Mouse (Mus musculus): Measurements from ENCODE around the gene Sult6b1.

The Sult6b1 gene

DNA sequence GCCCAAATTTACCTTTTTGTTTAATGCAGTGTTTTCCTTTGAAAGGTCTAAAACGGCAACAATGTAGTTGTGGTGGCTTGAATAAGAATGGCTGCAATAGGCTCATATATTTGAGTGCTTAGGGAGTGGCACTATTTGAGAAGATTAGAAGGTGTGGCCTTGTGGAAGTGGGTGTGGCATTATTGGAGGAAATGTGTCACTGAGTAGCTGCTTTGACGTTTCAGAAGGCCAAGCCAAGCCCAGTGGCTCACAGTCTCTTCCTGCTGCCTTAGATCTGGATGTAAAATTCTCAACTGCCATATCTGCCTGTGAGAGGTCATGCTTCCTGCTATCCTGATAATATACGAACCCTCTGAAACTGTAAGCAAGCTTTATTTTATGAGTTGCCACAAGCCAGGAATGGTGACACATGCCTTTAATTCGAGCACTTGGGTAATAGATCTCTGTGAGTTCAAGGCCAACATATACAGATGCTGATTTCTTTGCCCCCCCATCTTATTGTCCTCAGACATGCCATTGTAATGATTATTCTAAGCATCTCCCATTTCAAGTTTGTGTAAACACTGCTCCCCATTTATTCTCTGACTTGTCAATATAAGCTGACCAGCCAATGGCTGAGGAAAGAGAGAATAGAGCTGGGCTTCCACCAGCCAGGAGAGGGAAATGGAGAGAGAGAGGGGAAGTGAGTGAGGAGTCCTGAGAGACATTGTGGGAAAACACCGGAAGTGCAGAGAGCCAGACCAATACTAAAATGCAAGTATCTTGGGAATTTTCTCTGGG lies 21.3 kb downstream of the Sult6b1 start:
- DNase-seq (ENCODE audit: low read depth): no peak

DNA sequence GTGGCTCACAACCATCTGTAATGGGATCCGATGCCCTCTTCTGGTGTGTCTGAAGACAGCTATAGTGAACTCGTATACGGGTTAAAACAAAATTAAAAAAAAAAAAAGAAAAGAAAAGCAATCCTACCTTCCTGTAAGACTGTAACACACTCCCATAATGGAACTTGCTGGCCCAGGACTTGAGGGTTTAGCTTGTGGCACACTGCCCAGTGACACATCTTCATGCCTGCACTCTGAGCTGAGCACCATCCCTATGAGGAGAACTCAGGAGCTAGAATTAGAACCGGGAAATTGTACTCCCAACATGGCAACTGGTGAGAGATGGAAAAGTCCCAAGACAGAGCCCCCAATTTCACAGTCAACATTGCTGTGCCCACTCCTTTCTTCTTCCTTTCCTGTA lies 23.5 kb downstream of the Sult6b1 start:
- DNase-seq (ENCODE audit: low read depth): no peak

DNA sequence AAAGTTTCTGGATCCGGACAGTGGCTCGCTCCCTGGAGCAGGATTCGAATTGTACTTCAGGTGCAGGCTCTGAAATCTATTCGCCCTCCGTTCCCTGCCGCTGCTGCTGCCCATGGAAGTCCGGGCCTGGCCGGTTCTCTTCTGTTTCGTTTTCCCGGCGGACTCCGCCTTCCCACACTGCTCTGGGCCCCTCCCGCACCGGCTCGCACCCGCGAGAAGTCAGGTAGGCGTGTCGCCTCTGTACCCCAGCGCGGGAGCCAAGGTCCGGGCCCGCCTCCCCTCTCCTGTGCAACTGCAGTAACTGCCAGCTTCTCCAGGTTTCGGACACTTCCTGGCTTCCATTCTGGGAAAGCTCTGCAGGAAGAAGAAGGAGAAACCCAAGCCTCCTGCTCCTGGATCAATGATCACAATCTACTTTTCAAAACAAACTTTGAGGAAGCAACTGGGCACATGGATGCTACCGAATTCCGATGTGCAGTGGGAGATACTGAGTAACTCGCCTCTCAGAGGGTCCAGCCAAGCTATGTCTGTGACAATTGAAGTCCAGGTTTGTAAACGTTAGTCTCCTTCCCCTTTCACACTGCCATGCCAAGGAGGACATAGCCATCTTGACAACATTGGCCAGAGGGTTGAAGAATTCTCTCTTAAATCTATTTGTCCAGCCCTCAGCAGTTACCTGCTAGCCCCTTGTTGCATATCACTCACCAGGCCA lies 24.2 kb downstream of the Sult6b1 start, which contains the start of gene Eif2ak2:
TSS of gene Eif2ak2 (minus strand) at position 173 of the 712 bp plus-strand sequence.
- peak; percentile 77 for DNase-seq (ENCODE audit: low read depth)

DNA sequence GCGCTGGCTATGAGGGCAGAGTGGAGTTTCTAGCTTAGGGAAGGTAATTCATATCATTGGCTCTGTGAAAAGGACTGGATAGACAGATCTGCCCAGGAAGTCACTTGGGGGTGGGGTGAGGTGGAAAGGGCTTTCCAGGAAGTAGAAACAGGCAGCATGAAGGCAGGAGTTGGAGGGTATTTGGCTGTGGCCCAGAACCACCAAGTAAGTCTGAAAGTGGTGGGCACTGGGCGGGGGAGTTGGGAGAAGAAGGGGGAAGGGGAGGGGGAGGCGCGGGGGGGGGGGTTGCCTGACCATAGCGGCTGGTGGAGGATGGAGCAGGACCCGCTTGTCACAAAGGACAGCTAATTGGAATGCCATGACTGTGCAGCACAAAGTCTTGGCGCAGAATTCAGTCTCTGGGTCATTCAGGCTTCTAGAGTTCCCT lies 24.9 kb downstream of the Sult6b1 start:
- peak; percentile 54 for DNase-seq (ENCODE audit: low read depth)

DNA sequence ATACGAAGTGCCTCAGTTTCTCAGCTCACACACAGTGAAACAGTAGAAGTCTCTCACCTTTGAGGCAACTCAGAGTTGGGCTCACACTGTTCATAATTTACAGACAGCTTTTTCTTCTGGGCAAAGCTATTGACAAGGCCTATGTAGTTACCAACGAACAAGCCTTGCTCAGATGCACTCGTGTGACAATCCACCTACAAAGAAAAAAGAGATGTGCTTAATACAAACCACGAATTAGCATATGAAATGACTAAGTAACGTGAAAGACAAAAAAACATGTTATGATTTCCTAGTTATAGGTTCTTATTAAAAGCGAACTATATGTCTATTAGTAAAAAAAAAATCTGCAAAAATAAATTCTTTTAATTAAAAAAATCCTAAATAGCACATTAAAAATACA lies 32.9 kb downstream of the Sult6b1 start:
- DNase-seq (ENCODE audit: low read depth): no peak

DNA sequence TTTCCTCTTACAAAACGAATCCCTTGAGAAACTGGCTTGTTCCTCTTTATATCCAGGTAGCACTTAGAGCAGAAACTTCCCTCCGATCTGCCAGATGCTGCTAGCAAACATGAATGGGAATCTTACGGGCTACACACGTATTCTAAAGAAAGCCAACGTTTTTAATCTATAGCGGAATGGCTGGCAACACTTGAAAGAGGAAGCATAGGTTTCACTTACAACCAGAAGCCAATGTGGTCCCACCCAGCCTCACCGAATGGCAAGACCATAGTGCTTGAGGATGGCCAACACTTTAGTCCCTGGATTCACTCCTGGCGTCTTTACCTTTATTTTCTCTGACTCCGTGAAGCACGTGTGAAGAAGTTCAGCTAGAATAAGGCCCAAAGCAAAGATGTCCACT lies 50.5 kb downstream of the Sult6b1 start:
- no peak for DNase-seq (ENCODE audit: low read depth)

DNA sequence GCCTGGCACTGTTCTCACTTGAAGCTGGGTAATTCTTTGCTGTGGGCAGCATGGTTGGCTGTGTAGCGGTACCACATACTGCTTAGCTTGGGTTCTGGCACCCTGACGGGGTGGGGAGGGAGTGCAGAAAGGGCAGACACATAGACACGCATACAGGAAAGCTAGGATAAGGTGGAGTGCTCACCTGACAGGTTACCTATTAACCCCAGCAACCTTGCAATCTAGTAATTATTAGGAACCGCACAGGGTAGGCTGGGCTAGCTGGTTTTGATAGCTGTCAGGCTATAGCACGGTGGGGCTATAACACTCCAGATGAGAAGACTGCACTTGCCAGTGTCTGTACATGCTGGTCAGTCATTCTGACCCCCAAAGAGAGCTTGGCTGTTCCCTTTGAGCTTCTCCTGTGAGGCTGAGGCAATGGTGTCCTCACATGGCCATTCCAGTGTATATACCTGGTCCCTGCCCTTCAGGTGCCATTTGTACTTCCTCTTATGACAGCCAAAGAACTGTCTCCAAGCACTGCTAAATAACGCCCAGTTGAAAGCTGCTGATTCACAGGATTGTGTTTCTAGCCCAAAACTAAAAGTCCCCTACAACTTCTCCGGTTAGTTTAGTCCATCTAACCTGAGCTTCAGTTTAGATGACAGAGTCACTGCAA lies 64.4 kb downstream of the Sult6b1 start:
- DNase-seq (ENCODE audit: low read depth): no peak

DNA sequence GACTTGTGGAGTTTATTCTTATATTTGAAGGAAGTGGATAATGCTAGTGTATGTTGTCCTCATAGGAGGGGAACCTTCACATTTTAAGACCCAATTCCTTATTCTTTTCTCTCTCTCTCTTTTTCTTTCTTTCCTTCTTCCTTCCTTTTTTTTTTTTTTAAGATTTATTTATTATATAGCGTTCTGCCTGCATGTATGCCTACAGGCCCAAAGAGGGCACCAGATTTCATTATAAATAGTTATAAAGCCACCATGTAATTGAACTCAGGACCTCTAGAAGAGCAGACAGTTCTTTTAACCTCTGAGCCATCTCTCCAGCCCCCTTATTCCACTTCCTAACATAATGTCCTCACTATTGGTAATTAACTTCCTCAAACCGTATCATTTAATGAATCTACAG lies 70.7 kb downstream of the Sult6b1 start:
- DNase-seq (ENCODE audit: low read depth): peak; percentile 50

DNA sequence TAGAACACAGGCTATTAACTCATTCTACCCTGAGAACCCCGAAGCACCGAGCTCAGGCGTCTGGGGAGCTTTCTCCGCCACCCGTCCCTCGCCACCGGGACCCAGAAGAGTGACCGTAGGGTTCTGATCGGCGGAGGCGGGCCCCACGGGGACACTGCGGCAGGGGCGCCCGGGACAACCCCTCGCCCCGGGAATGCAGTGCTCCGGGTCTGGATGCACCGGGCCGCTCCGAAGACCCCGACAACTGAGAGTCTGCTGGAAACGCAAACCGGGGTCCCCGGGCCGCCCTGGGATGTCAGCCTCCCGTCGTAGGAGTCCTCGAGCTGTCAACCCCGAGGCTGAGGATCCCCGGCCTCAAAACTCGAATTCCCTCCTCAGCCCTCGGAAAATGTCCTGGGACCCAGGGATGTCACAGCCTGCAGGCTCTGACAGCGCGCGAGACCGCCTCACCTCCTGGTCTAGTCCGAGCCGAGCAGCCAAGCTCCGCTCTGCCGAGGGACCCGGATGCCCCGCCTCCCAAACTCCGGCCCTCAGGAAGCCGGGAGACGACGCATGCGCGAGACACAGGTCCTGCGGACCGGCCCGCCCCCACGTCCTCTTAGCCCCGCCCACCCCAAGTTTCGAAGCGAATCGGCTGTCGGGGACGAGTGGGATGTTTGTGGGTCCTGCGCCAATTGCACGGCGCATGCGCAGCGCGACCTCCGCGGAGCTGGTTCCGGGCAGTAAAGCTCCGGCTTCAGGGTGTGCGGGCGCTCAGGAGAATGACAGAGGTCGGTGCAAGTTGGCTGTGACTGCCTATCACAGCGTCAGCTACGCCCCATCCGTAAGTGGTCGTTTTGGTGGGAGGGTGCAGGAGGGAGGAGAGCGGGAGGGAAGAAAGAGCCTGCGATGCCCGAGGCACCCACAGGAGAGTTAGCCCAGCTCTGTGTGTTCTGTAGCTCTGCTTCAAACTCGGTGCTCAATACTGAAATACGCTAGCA lies 71.6 kb downstream of the Sult6b1 start, which contains the start of the genes Heatr5b and Gpatch11:
TSS of gene Heatr5b (minus strand) at position 509 of the 980 bp plus-strand sequence.
TSS of gene Gpatch11 (plus strand) at position 712 of the 980 bp plus-strand sequence.
- peak; percentile 95 for DNase-seq (ENCODE audit: low read depth)
